9 mouse cellular contexts compared by ENCODE assay signal in genomic region chr9:70242112-70242862, GRCm38 (mm10). TPM values are rescaled to one million over a fixed set of nuclear protein-coding genes. Genes with fewer than 3 reads are reported as not detected.
DNase-seq lines count a peak whose midpoint lies in the region; ATAC-seq and TF ChIP-seq lines count a peak whose summit lies in the region.
"Had no signal": no experiment of that assay in that cellular context is flagged by ENCODE, and none has a peak within 500 bp of the region (broad histone marks: within the 10 kb centered on the region; RNA-seq: fewer than 3 reads in every experiment).

No protein-coding gene starts in this region.

- no peaks in the 10 kb centered on the region for H3K9me3 ChIP-seq in lung, embryonic 14.5 days (ENCODE audit: low read depth, low read length)
- H3K9me3 ChIP-seq in embryonic facial prominence, embryonic 15.5 days (replicated peaks), result no peaks in the 10 kb centered on the region
- no peaks in the 10 kb centered on the region for H3K9me3 ChIP-seq in stomach, embryonic 14.5 days (ENCODE audit: control insufficient read depth, low read depth, low read length)
- H3K9me3 ChIP-seq: forebrain, embryonic 15.5 days had no signal

- H3K4me2 ChIP-seq in lung, embryonic 14.5 days, result peak overlapping the region; percentile 21
- H3K4me2 ChIP-seq in embryonic facial prominence, embryonic 15.5 days (replicated peaks), result no peak overlapping the region
- 0 out of 2 replicates have a peak overlapping the region, but pooled peaks have one; percentile 2 for H3K4me2 ChIP-seq in stomach, embryonic 14.5 days (replicated peaks; ENCODE audit: low read depth, low read length)
- H3K4me2 ChIP-seq: forebrain, embryonic 15.5 days had no signal

- peak overlapping the region; percentile 92 for H3K27ac ChIP-seq in lung, embryonic 14.5 days (ENCODE audit: low read depth)
- H3K27ac ChIP-seq in embryonic facial prominence, embryonic 15.5 days (replicated peaks), result peak overlapping the region; percentile 73
- H3K27ac ChIP-seq in stomach, embryonic 14.5 days (ENCODE audit: low read length), result peak overlapping the region; percentile 87
- H3K27ac ChIP-seq: forebrain, embryonic 15.5 days had no signal

- 0 out of 2 replicates have a peak, but pooled peaks have one; percentile 9 for ATAC-seq in lung, embryonic 14.5 days (ENCODE audit: insufficient read depth)
- ATAC-seq in embryonic facial prominence, embryonic 15.5 days (ENCODE audit: insufficient number of reproducible peaks, low FRiP score, low TSS enrichment, low read depth), result no peak; the same call in 1 of the 2 replicates
- no peak for ATAC-seq in stomach, embryonic 14.5 days (ENCODE audit: insufficient number of reproducible peaks, insufficient read depth, low FRiP score, low read depth)
- ATAC-seq: forebrain, embryonic 15.5 days had no signal

- H3K36me3 ChIP-seq in lung, embryonic 14.5 days (ENCODE audit: insufficient read depth), result no peaks in the 10 kb centered on the region
- H3K36me3 ChIP-seq in embryonic facial prominence, embryonic 15.5 days, result no peaks in the 10 kb centered on the region
- H3K36me3 ChIP-seq in stomach, embryonic 14.5 days (ENCODE audit: control insufficient read depth, insufficient read depth, low read length), result no peaks in the 10 kb centered on the region
- H3K36me3 ChIP-seq: forebrain, embryonic 15.5 days had no signal

- peaks cover 27% of the 10 kb centered on the region for H3K4me1 ChIP-seq in lung, embryonic 14.5 days (ENCODE audit: insufficient read depth)
- H3K4me1 ChIP-seq in embryonic facial prominence, embryonic 15.5 days, result peaks cover 36% of the 10 kb centered on the region
- H3K4me1 ChIP-seq in stomach, embryonic 14.5 days (ENCODE audit: control insufficient read depth, insufficient read depth, low read length), result peaks cover 48% of the 10 kb centered on the region
- H3K4me1 ChIP-seq: forebrain, embryonic 15.5 days had no signal

- no peak for DNase-seq in lung, embryonic 14.5 days
- DNase-seq in lung, postnatal 14 days, result no peak
- peak; percentile 75 to 82 for DNase-seq in kidney, postnatal 36 days
- DNase-seq in urinary bladder, postnatal 10 days (ENCODE audit: low spot score), result no peak
- no peak for DNase-seq in layer of hippocampus, adult 9-11 months
- DNase-seq in layer of hippocampus, postnatal 14 days (ENCODE audit: low spot score in 2 of 2), result no peak

- WGBS in lung, embryonic 14.5 days, result 58% methylated on average over 4 of the region's 4 CpGs
- WGBS in embryonic facial prominence, embryonic 15.5 days, result 73% methylated on average over 4 of the region's 4 CpGs
- WGBS in stomach, embryonic 14.5 days, result 53% methylated on average over 4 of the region's 4 CpGs

- H3K9ac ChIP-seq in lung, embryonic 14.5 days, result no peak overlapping the region
- no peak overlapping the region for H3K9ac ChIP-seq in embryonic facial prominence, embryonic 15.5 days
- H3K9ac ChIP-seq in stomach, embryonic 14.5 days (replicated peaks; ENCODE audit: low read depth, low read length), result no peak overlapping the region
- H3K9ac ChIP-seq: forebrain, embryonic 15.5 days had no signal

- no peak overlapping the region for H3K4me3 ChIP-seq in lung, embryonic 14.5 days (ENCODE audit: low read depth, low read length)
- H3K4me3 ChIP-seq in embryonic facial prominence, embryonic 15.5 days (replicated peaks), result no peak overlapping the region
- H3K4me3 ChIP-seq in stomach, embryonic 14.5 days (ENCODE audit: low read depth, low read length), result no peak overlapping the region
- H3K4me3 ChIP-seq: forebrain, embryonic 15.5 days had no signal

- TF ChIP-seq CTCF in lung, embryonic 14.5 days (IDR thresholded peaks at IDR 0.05; ENCODE audit: low read depth), result no peak

- H3K27me3 ChIP-seq in lung, embryonic 14.5 days (ENCODE audit: insufficient read depth, low read length), result no peaks in the 10 kb centered on the region
- no peaks in the 10 kb centered on the region for H3K27me3 ChIP-seq in embryonic facial prominence, embryonic 15.5 days
- no peaks in the 10 kb centered on the region for H3K27me3 ChIP-seq in stomach, embryonic 14.5 days (ENCODE audit: control insufficient read depth, insufficient read depth, low read length)
- H3K27me3 ChIP-seq: forebrain, embryonic 15.5 days had no signal

RNA-seq across cellular contexts. Expression of gene Myo1e, which starts 35.1 kb away (rescaled TPM):
- polyA plus RNA-seq in lung, embryonic 14.5 days (2014; fragmentation: Nextera tagmentation; extraction: Ambion mirVana), result 27.6 and 31.4 TPM in 2 replicates
- 25.7 and 26.4 TPM in 2 replicates for polyA plus RNA-seq in embryonic facial prominence, embryonic 15.5 days (2015; fragmentation: Nextera tagmentation; extraction: Ambion mirVana)
- 23.2 and 30.1 TPM in 2 replicates for polyA plus RNA-seq in stomach, embryonic 14.5 days (2014; fragmentation: Nextera tagmentation; extraction: Ambion mirVana)
- total RNA-seq in layer of hippocampus, postnatal 14 days (2021), result 10 to 100 TPM in 1 of 2 experiments, 1 to 10 TPM in 1; 9.5 to 11.1 TPM

Comparison
In these comparisons a context has a peak if more than half of its experiments do, and no peak if none do; other contexts are left out.
1. DNase-seq: peak in kidney, postnatal 36 days (2 of 2); none in lung, embryonic 14.5 days (single experiment), lung, postnatal 14 days (single experiment), urinary bladder, postnatal 10 days (single experiment), layer of hippocampus, adult 9-11 months (single experiment) and layer of hippocampus, postnatal 14 days (0 of 2).
2. Peak in every context shown above with its lines, with median percentiles within 50 percentile points of each other: H3K27ac ChIP-seq.